In the genomic region with DNA sequence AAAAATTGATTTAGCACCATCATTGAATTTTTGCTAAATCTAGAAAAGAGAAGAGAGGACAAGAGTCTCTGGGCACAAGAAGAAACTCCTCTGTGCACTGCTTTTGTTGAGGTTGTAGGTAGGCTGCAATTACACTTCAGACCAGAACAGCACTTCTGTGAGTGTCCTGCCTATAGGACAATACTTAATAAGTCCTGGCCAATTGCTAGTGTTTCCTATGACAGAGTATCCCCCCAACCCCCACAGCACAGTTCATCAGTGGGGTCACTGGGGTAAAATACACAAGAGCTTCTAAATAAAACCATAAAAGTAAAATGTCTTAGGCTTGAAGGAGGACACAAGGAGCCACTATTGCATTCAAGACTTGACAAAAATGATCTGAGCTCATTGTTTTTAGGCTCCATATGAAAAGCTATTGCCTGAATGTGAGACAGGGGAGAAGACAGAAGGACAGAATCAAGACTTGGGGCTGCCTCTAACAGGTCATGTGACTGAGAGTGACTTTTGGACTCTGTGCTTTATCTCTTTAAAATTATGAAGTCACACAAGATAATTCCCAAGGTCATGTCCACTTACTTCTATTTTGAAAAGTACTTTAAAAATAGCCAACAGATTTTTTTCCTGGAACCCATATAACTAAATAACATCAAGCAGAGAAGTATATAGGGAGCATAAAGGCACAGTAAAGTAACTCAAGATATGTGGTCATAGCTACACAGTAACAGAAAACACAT, we compare ENCODE assay signal across 13 mouse cellular contexts. TPM values are rescaled to one million over a fixed set of nuclear protein-coding genes. Genes with fewer than 3 reads are reported as not detected.
DNase-seq lines count a peak whose midpoint lies in the region; ATAC-seq and TF ChIP-seq lines count a peak whose summit lies in the region.
"Had no signal": no experiment of that assay in that cellular context is flagged by ENCODE, and none has a peak within 500 bp of the region (broad histone marks: within the 10 kb centered on the region; RNA-seq: fewer than 3 reads in every experiment).

No protein-coding gene starts in this region.

- H3K4me1 ChIP-seq in kidney, postnatal 0 days (replicated peaks; ENCODE audit: insufficient read depth, low read length): peaks cover 11% of the 10 kb centered on the region; the same call in 1 of the 2 replicates
- H3K4me1 ChIP-seq in intestine, embryonic 16.5 days (ENCODE audit: control insufficient read depth, insufficient read depth, low read length): peaks cover 10% of the 10 kb centered on the region
- no peaks in the 10 kb centered on the region for H3K4me1 ChIP-seq in stomach, postnatal 0 days (replicated peaks; ENCODE audit: control insufficient read depth, insufficient read depth)

- H3K27me3 ChIP-seq in kidney, postnatal 0 days (ENCODE audit: insufficient read depth, low read length): no peaks in the 10 kb centered on the region
- no peaks in the 10 kb centered on the region for H3K27me3 ChIP-seq in intestine, embryonic 16.5 days (replicated peaks; ENCODE audit: control insufficient read depth, insufficient read depth, low read length)
- H3K27me3 ChIP-seq in stomach, postnatal 0 days (ENCODE audit: control insufficient read depth, insufficient read depth, low read length): no peaks in the 10 kb centered on the region

- TF ChIP-seq EP300 in stomach, postnatal 0 days (optimal IDR thresholded peaks at IDR 0.05): no peak

- ATAC-seq in kidney, postnatal 0 days (replicated peaks; ENCODE audit: low FRiP score, low read depth): no peak
- ATAC-seq in intestine, embryonic 16.5 days: peak; percentile 54; the same call in 1 of the 2 replicates
- no peak for ATAC-seq in stomach, postnatal 0 days (ENCODE audit: low FRiP score, low TSS enrichment)

- peak overlapping the region; percentile 42 for H3K4me2 ChIP-seq in kidney, postnatal 0 days (ENCODE audit: low read length)
- no peak overlapping the region for H3K4me2 ChIP-seq in intestine, embryonic 16.5 days (ENCODE audit: low read depth, low read length)
- peak overlapping the region; percentile 15; the same call in 1 of the 2 replicates for H3K4me2 ChIP-seq in stomach, postnatal 0 days (replicated peaks; ENCODE audit: low read depth)

- no peak for TF ChIP-seq CTCF in kidney, postnatal 0 days (IDR thresholded peaks at IDR 0.05; ENCODE audit: low read depth)
- no peak for TF ChIP-seq CTCF in stomach, postnatal 0 days (IDR thresholded peaks at IDR 0.05; ENCODE audit: low read depth)

- H3K36me3 ChIP-seq in kidney, postnatal 0 days (ENCODE audit: insufficient read depth, low read length): 0 out of 2 replicates have a peak, but pooled peaks cover 2% of the 10 kb centered on the region
- H3K36me3 ChIP-seq in intestine, embryonic 16.5 days (ENCODE audit: control insufficient read depth, insufficient read depth, low read length): no peaks in the 10 kb centered on the region
- H3K36me3 ChIP-seq in stomach, postnatal 0 days (ENCODE audit: control insufficient read depth, insufficient read depth, low read length): no peaks in the 10 kb centered on the region

- no peak overlapping the region; the same call in 1 of the 2 replicates for H3K9ac ChIP-seq in kidney, postnatal 0 days (ENCODE audit: low read depth, low read length)
- no peak overlapping the region for H3K9ac ChIP-seq in intestine, embryonic 16.5 days (ENCODE audit: low read depth, low read length)
- no peak overlapping the region for H3K9ac ChIP-seq in stomach, postnatal 0 days (ENCODE audit: low read length)
- H3K9ac ChIP-seq: liver, embryonic 14.5 days had no signal

- H3K27ac ChIP-seq in kidney, postnatal 0 days: peak overlapping the region; percentile 54; the same call in 1 of the 2 replicates
- 0 out of 2 replicates have a peak overlapping the region, but pooled peaks have one; percentile 27 for H3K27ac ChIP-seq in intestine, embryonic 16.5 days (ENCODE audit: low read length)
- H3K27ac ChIP-seq in stomach, postnatal 0 days (replicated peaks): no peak overlapping the region
- H3K27ac ChIP-seq: liver, embryonic 14.5 days; macrophage had no signal

- DNase-seq in adrenal gland, adult (ENCODE audit: inconsistent age in 2 of 2, low spot score in 1 of 2): peak; percentile 25 to 77
- no peak for DNase-seq in adrenal gland, adult 8-10 months
- peak; percentile 59 for DNase-seq in kidney, postnatal 0 days (ENCODE audit: low spot score)
- no peak for DNase-seq in kidney, adult 8-10 months
- DNase-seq in stomach, postnatal 0 days (ENCODE audit: low spot score): no peak
- no peak for DNase-seq in gastrocnemius, postnatal 4 days (ENCODE audit: low spot score in 2 of 2)
- DNase-seq in left cerebral cortex, adult 8-10 months (ENCODE audit: low spot score in 2 of 2): no peak
- DNase-seq: adrenal gland, postnatal 25 days; cerebellum, postnatal 10 days; heart, adult 18-20 months had no signal

- no peaks in the 10 kb centered on the region for H3K9me3 ChIP-seq in kidney, postnatal 0 days (replicated peaks; ENCODE audit: low read length)
- H3K9me3 ChIP-seq in intestine, embryonic 16.5 days (ENCODE audit: control insufficient read depth, low read length): no peaks in the 10 kb centered on the region
- H3K9me3 ChIP-seq in stomach, postnatal 0 days (ENCODE audit: control insufficient read depth, low read length): no peaks in the 10 kb centered on the region

- H3K4me3 ChIP-seq in kidney, postnatal 0 days (replicated peaks; ENCODE audit: low read depth, low read length): no peak overlapping the region
- H3K4me3 ChIP-seq in intestine, embryonic 16.5 days (ENCODE audit: low read length): no peak overlapping the region
- no peak overlapping the region for H3K4me3 ChIP-seq in stomach, postnatal 0 days (ENCODE audit: low read depth, low read length)

RNA-seq across cellular contexts. Expression of gene Meis2, which starts 12.8 kb away (rescaled TPM):
- total RNA-seq in adrenal gland, adult 8-10 months (2022): 100 to 1,000 TPM; 197 to 340 (median 252) TPM
- polyA plus RNA-seq in kidney, postnatal 0 days (2015; fragmentation: Nextera tagmentation; extraction: Ambion mirVana): 52.8 and 60.4 TPM in 2 replicates
- 25.7 and 26.8 TPM in 2 replicates for polyA plus RNA-seq in intestine, embryonic 16.5 days (2015; fragmentation: Nextera tagmentation; extraction: Ambion mirVana)
- polyA plus RNA-seq in stomach, postnatal 0 days (2015; fragmentation: Nextera tagmentation; extraction: Ambion mirVana): 17.7 and 20.2 TPM in 2 replicates
- 1 to 10 TPM; 5.1 to 6.7 TPM for total RNA-seq in gastrocnemius, postnatal 4 days (2021)
- 100 to 1,000 TPM; 141 to 190 (median 171) TPM for total RNA-seq in left cerebral cortex, adult 8-10 months (2022)
- polyA plus RNA-seq: macrophage had no signal

Comparison
In these comparisons a context has a peak if more than half of its experiments do, and no peak if none do; other contexts are left out.
1. DNase-seq: peak in adrenal gland, adult (2 of 2) and kidney, postnatal 0 days (single experiment); none in adrenal gland, adult 8-10 months (single experiment), kidney, adult 8-10 months (0 of 2), stomach, postnatal 0 days (single experiment), gastrocnemius, postnatal 4 days (0 of 2) and left cerebral cortex, adult 8-10 months (0 of 2).
2. RNA of gene Meis2, which starts 12.8 kb away (total RNA-seq): 197 to 340 TPM in adrenal gland, adult 8-10 months and 141 to 190 TPM in left cerebral cortex, adult 8-10 months; 5.1 to 6.7 TPM in gastrocnemius, postnatal 4 days; every median in the first group is over 10 times any median in the second.